Mouse (Mus musculus): ENCODE data around the gene H2-M2. TPM values are rescaled to one million over a fixed set of nuclear protein-coding genes. Genes with fewer than 3 reads are reported as not detected.

H2-M2 gene
- polyA plus RNA-seq (2017; shearing (Covaris generic)): 0.27 TPM

DNA sequence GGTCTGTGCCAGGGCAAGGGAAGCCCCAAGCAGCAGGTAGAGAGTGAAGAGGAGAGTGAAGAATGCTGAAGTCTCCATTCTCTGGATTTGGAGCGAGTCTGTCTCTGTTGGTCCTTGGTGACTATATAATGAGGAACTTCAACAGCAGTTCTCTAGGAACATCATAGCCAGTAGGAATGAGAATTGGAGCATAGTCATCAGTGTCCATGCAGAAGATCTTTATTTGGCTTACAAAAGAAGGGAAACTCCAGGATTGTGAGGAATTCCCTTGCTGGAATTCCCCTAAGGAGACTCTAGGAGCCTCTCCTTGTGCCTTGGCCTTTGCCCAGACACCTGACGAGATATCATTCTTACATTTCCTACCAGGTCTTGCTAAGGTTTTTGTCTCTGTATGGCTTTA lies at the start of gene H2-M2:
H2-M2 (minus strand) TSS at position 101 of the 400 bp plus-strand sequence.

DNA sequence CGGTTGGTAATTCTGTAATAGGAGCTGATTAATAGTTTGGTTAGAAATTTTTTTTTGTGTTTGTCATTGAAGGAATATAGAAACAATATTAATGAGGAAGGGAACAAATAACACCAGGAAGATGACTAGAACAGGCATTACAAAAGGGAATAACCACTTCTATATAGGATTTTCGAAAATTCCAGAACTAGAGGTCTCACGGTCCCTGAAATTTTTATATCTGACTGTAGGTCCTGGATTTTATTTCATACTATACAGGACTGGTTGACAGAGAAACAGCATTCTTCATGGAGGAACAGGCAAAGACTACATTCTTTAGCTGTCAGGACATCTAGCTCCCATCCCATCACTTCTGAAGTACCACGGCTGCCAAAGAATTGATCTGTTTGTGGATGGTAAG lies 24.4 kb upstream of the H2-M2 start, which contains the start of gene Olfr111:
Olfr111 (plus strand) TSS at position 301 of the 400 bp plus-strand sequence.

DNA sequence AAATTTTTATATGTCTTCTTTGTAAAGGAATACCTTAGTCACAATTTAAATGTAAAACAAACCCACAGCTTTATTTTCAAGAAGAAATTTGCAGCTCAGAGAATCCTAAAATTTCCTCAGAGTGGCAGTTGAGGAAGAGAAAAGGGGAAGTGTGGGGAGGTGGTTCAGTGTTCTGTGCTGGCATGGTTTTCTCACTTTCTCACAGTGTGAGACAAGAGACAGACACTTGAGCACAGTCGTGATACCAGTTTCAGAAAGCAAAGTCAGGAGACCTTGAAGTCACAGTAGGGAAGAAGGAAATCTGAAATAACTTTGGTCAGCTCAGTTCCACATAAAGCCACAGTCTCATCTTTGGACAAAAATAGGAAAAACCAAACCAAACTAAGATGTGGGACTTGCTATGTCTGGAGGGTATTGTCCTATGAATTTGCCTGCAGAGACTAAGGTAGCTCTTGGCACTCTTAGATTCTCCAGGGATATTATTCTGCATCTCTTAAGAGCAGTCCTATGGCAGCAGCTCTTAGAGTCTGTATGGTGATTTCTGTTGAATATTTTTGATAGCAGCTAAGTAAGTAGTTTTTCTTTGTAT lies 8.7 kb upstream of the H2-M2 start, which contains the start of gene Olfr110:
Olfr110 (plus strand) TSS at position 539 of the 589 bp plus-strand sequence.

GRCm38 (mm10) chr17:37458616-37459015 lies 24.7 kb downstream of the H2-M2 start, which contains the start of gene Olfr109:
Gene Olfr109, plus strand, starts transcription at chr17:37458916.

GRCm38 (mm10) chr17:37445180-37445579 lies 38.2 kb downstream of the H2-M2 start, which contains the start of gene Olfr108:
Gene Olfr108, plus strand, starts transcription at chr17:37445480.

Other genes starting within 250 kb of the H2-M2 start
- gene Olfr97, start 246.2 kb downstream of the H2-M2 start, polyA plus RNA-seq (2017; shearing (Covaris generic)): not detected
- gene Olfr98, start 219.8 kb downstream of the H2-M2 start, polyA plus RNA-seq (2017; shearing (Covaris generic)): not detected
- 132 TPM for gene H2-M3, start 213.3 kb downstream of the H2-M2 start, polyA plus RNA-seq (2017; shearing (Covaris generic))
- gene Olfr99, start 200.1 kb downstream of the H2-M2 start, polyA plus RNA-seq (2017; shearing (Covaris generic)): 3.7 TPM
- gene Olfr101, start 179.2 kb downstream of the H2-M2 start, polyA plus RNA-seq (2017; shearing (Covaris generic)): not detected
- not detected for gene Olfr102, start 166.5 kb downstream of the H2-M2 start, polyA plus RNA-seq (2017; shearing (Covaris generic))
- gene Olfr103, start 143.9 kb downstream of the H2-M2 start, polyA plus RNA-seq (2017; shearing (Covaris generic)): not detected
- not detected for gene Olfr104-ps, start 124.0 kb downstream of the H2-M2 start, polyA plus RNA-seq (2017; shearing (Covaris generic))
- gene Olfr105-ps, start 104.5 kb downstream of the H2-M2 start, polyA plus RNA-seq (2017; shearing (Covaris generic)): 0.07 TPM
- gene Olfr106-ps, start 93.2 kb downstream of the H2-M2 start, polyA plus RNA-seq (2017; shearing (Covaris generic)): not detected
- not detected for gene Olfr107, start 84.3 kb downstream of the H2-M2 start, polyA plus RNA-seq (2017; shearing (Covaris generic))
- not detected for gene Olfr108, start 38.1 kb downstream of the H2-M2 start, polyA plus RNA-seq (2017; shearing (Covaris generic))
- gene Olfr109, start 24.6 kb downstream of the H2-M2 start, polyA plus RNA-seq (2017; shearing (Covaris generic)): not detected
- gene Olfr110, start 8.9 kb upstream of the H2-M2 start, polyA plus RNA-seq (2017; shearing (Covaris generic)): not detected
- not detected for gene Olfr111, start 24.5 kb upstream of the H2-M2 start, polyA plus RNA-seq (2017; shearing (Covaris generic))
- gene Olfr112, start 85.9 kb upstream of the H2-M2 start, polyA plus RNA-seq (2017; shearing (Covaris generic)): not detected
- gene Olfr113, start 94.1 kb upstream of the H2-M2 start, polyA plus RNA-seq (2017; shearing (Covaris generic)): not detected
- not detected for gene Olfr114, start 109.2 kb upstream of the H2-M2 start, polyA plus RNA-seq (2017; shearing (Covaris generic))
- not detected for gene Olfr115, start 143.6 kb upstream of the H2-M2 start, polyA plus RNA-seq (2017; shearing (Covaris generic))
- gene Olfr116, start 143.6 kb upstream of the H2-M2 start, polyA plus RNA-seq (2017; shearing (Covaris generic)): not detected
- not detected for gene Olfr117, start 180.2 kb upstream of the H2-M2 start, polyA plus RNA-seq (2017; shearing (Covaris generic))
- gene Olfr118, start 183.4 kb upstream of the H2-M2 start, polyA plus RNA-seq (2017; shearing (Covaris generic)): not detected
- gene Olfr119, start 213.0 kb upstream of the H2-M2 start, polyA plus RNA-seq (2017; shearing (Covaris generic)): not detected
- not detected for gene Olfr120, start 238.3 kb upstream of the H2-M2 start, polyA plus RNA-seq (2017; shearing (Covaris generic))

All from CD4-positive, CD25-positive, alpha-beta regulatory T cell, adult 9 weeks (primary cell).